Mouse (Mus musculus) ES-E14 (cell line): ENCODE results near the gene Dync1li1.

Experiments used
- CHD2 ChIP-seq: IDR thresholded peaks from 2 replicates; pipeline ENCODE4 v1.6.1; 2014; ENCODE audit warnings: mild to moderate bottlenecking, low read depth, low read length, inconsistent platforms
- HCFC1 ChIP-seq: IDR thresholded peaks from 2 replicates; pipeline ENCODE4 v1.6.1; 2012; ENCODE audit warnings: low read length, inconsistent platforms, borderline replicate concordance; ENCODE audit not compliant: insufficient read depth
- ZC3H11A ChIP-seq: IDR thresholded peaks from 2 replicates; pipeline ENCODE4 v1.6.1; 2012; ENCODE audit warnings: low read depth, mild to moderate bottlenecking, inconsistent platforms, low read length, borderline replicate concordance
- ZNF384 ChIP-seq: IDR thresholded peaks from 2 replicates; pipeline ENCODE4 v1.6.1; 2012; ENCODE audit warnings: low read depth, low read length, inconsistent platforms

- TF ChIP-seq ZNF384 (no peak), ZC3H11A (no peak), CHD2 (no peak), HCFC1 (no peak)
Measured at GRCm38 (mm10) chr9:114768066-114768465, 79.5 kb downstream of the Dync1li1 start.
